Mouse (Mus musculus): Measurements from ENCODE around the gene 2410015M20Rik.
"Not testable (repeated sequence)": the region's sequence is repeated elsewhere in the genome, so short reads cannot be mapped to it uniquely, and the experiment has no call there.

- not testable (repeated sequence) for TF ChIP-seq CTCF (IDR thresholded peaks at IDR 0.05; ENCODE audit: control insufficient read depth, insufficient read depth, insufficient read length); USF1 (IDR thresholded peaks at IDR 0.05; ENCODE audit: low read depth); MAX (IDR thresholded peaks at IDR 0.05); FOSL1 (IDR thresholded peaks at IDR 0.05; ENCODE audit: insufficient read depth, low read length, poor library complexity, severe bottlenecking); CEBPB (IDR thresholded peaks at IDR 0.05; ENCODE audit: low read depth)
Measured at GRCm38 (mm10) chr17:56613893-56614292, 4.3 kb upstream of the 2410015M20Rik start.
